Mouse (Mus musculus) G1E (cell line): ENCODE results near the gene Paxbp1.

Experiments used
- CTCF ChIP-seq: IDR thresholded peaks from 2 replicates; pipeline ENCODE4 v1.5.1; 2012; ENCODE audit warnings: low read depth, low read length, inconsistent platforms, mixed read lengths
- GATA1 ChIP-seq: IDR thresholded peaks from 2 replicates; pipeline ENCODE4 v1.6.1; 2012; ENCODE audit warnings: borderline replicate concordance, low read length, inconsistent platforms, mixed read lengths
- GATA2 ChIP-seq: IDR thresholded peaks from 2 replicates; pipeline ENCODE4 v1.6.1; 2012; ENCODE audit warnings: low read depth, low read length, inconsistent platforms, borderline replicate concordance
- POLR2AphosphoS5 ChIP-seq: IDR thresholded peaks from 2 replicates; pipeline ENCODE4 v1.6.1; 2012; ENCODE audit warnings: low read depth, low read length, inconsistent platforms; ENCODE audit not compliant: insufficient replicate concordance
- TAL1 ChIP-seq: conservative IDR thresholded peaks from 2 replicates; pipeline ENCODE4 v1.6.1; 2012; ENCODE audit warnings: low read depth, low read length, inconsistent platforms, mixed read lengths

DNA sequence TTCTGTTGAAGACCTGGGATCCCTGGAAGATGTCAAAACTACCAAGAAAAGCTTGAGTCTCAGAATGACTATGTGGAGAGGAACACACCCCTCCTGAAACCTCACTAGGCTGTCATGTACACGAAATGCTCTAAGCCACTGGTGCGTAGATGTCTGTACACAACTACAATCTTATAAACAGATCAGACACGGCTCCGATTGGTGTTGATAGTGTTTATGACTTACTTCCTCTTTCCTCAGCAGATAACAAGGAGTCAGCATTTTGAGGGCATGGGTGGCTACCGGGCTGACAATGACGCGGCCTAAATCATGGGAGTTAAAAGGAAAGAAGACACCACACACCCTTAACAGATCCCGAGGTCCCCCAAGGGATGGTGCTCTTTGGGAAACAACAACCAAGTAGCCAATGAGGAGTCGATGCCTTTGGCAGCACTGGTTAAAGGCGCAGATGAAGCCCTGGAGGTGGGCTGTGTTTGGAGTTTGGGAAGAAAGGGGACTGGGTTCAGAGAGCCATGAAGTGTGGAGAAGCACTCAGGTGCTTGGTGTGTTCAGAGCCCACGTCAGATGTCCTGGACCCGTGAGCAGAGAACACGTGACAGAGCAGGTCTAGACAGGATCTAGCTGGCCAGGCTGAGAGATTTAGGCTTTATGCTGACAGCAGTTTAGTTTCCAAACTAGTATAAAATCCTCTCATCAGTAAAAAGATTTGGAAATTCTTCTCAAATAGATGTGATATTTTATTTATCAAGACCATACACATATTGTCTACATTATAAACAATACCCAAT, 17.4 kb upstream of the Paxbp1 start:
- no peak for TF ChIP-seq CTCF
- no peak for TF ChIP-seq TAL1
- no peak for TF ChIP-seq GATA1
- TF ChIP-seq POLR2AphosphoS5 = no peak
- no peak for TF ChIP-seq GATA2
